Mouse (Mus musculus) heart, postnatal 14 days (tissue): Measurements from ENCODE around the gene Tmem210. TPM values are rescaled to one million over a fixed set of nuclear protein-coding genes. Genes with fewer than 3 reads are reported as not detected.
A peak's percentile ranks its signal among the peaks of the same experiment; 100 is the strongest.

Experiments used
- DNase-seq, 2 experiments: peaks; one replicate each; pipeline ENCODE4 v3.0.0; 2021 to 2022
- intact Hi-C: fragments of 180-260 bp; cut with DNase I; formaldehyde crosslinking; loops from one replicate; pipeline ENCODE4 v1.15.1; 2025
- total RNA-seq, 2 experiments: library from RNA; stranded (reverse); gene quantifications; 2 replicates each; pipeline ENCODE4 v1.2.3; 2021

The Tmem210 gene
- total RNA-seq, 2 experiments from 2014 or later, result not detected

- intact Hi-C loops, result loop anchor here (2.0 kb wide), 1 partner anchor 63 kb away; no protein-coding TSS in a partner anchor
- DNase-seq, result no peak
Observed at GRCm38 (mm10) chr2:25291184-25292053, 3.5 kb downstream of the Tmem210 start.

- DNase-seq, result peak; percentile 45 to 57
- intact Hi-C loops, result loop anchor here (2.0 kb wide), 1 partner anchor 63 kb away; no protein-coding TSS in a partner anchor
Observed at GRCm38 (mm10) chr2:25292054-25292544, 4.2 kb downstream of the Tmem210 start.

GRCm38 (mm10) chr2:25292856-25293255 is 4.9 kb downstream of the Tmem210 start:
- intact Hi-C loops, result loop anchor here (2.0 kb wide), 1 partner anchor 64 kb away; no protein-coding TSS in a partner anchor
- peak; percentile 86 to 90 for DNase-seq

GRCm38 (mm10) chr2:25293706-25294105 is 5.8 kb downstream of the Tmem210 start:
- intact Hi-C loops, result loop anchor here (2.0 kb wide), 1 partner anchor 65 kb away; no protein-coding TSS in a partner anchor
- no peak for DNase-seq

- intact Hi-C loops, result no loop called here
Observed at GRCm38 (mm10) chr2:25297093-25297492, 9.1 kb downstream of the Tmem210 start.

GRCm38 (mm10) chr2:25298046-25298445 is 10.1 kb downstream of the Tmem210 start:
- intact Hi-C loops, result no loop called here
- DNase-seq, result no peak

More at GRCm38 (mm10) chr2:25297093-25297492, 9.1 kb downstream of the Tmem210 start:
- no peak for DNase-seq

GRCm38 (mm10) chr2:25303452-25303851 is 15.5 kb downstream of the Tmem210 start:
- intact Hi-C loops, result no loop called here
- DNase-seq, result no peak

GRCm38 (mm10) chr2:25303931-25304656 is 16.1 kb downstream of the Tmem210 start:
- no peak for DNase-seq
- intact Hi-C loops, result no loop called here

- DNase-seq, result peak in 1 of 2 experiments; percentile 16
- intact Hi-C loops, result no loop called here
Observed at GRCm38 (mm10) chr2:25304657-25305541, 17.0 kb downstream of the Tmem210 start.

GRCm38 (mm10) chr2:25305587-25306359 is 17.8 kb downstream of the Tmem210 start:
- intact Hi-C loops, result no loop called here
- no peak for DNase-seq

- intact Hi-C loops, result no loop called here
Observed at GRCm38 (mm10) chr2:25310180-25310579, 22.2 kb downstream of the Tmem210 start.

GRCm38 (mm10) chr2:25310969-25311368 is 23.0 kb downstream of the Tmem210 start:
- intact Hi-C loops, result no loop called here
- DNase-seq, result no peak

More at GRCm38 (mm10) chr2:25310180-25310579, 22.2 kb downstream of the Tmem210 start:
- DNase-seq, result no peak

GRCm38 (mm10) chr2:25311491-25311891 is 23.5 kb downstream of the Tmem210 start:
- intact Hi-C loops, result no loop called here
- no peak for DNase-seq

- DNase-seq, result no peak
- intact Hi-C loops, result no loop called here
Observed at GRCm38 (mm10) chr2:25318119-25318966, 30.4 kb downstream of the Tmem210 start.

- intact Hi-C loops, result no loop called here
- peak; percentile 72 to 79 for DNase-seq
Observed at GRCm38 (mm10) chr2:25318971-25319773, 31.2 kb downstream of the Tmem210 start, which contains the start of gene Grin1. Gene Grin1 (minus strand): TSS chr2:25319187.

- intact Hi-C loops, result no loop called here
- no peak for DNase-seq
Observed at GRCm38 (mm10) chr2:25320084-25320483, 32.1 kb downstream of the Tmem210 start.

- DNase-seq, result no peak
- intact Hi-C loops, result no loop called here
Observed at GRCm38 (mm10) chr2:25326036-25326435, 38.1 kb downstream of the Tmem210 start.
